Mouse (Mus musculus) stomach, embryonic 16.5 days (tissue): ENCODE data around the gene Gm13420. TPM values are rescaled to one million over a fixed set of nuclear protein-coding genes. Genes with fewer than 3 reads are reported as not detected.

ENCODE experiments used
- ATAC-seq: fragments of 200-750 bp; cut with Nextera tagmentation; 2 replicates; pipeline ENCODE4 v1.8.0; 2017; ENCODE audit warnings: moderate number of reproducible peaks, moderate TSS enrichment; ENCODE audit not compliant: insufficient read depth, low FRiP score
- H3K27ac ChIP-seq: fragments of 300-500 bp; sonication (generic); 2 replicates; pipeline ENCODE4 v1.5.1; 2014; ENCODE audit warnings: low read length
- H3K27me3 ChIP-seq: fragments of 300-500 bp; sonication (generic); 2 replicates; pipeline ENCODE4 v1.6.1; 2014; ENCODE audit warnings: low read length, control low read depth, mixed read lengths; ENCODE audit not compliant: control insufficient read depth, insufficient read depth
- H3K36me3 ChIP-seq: fragments of 300-500 bp; sonication (generic); 2 replicates; pipeline ENCODE4 v1.6.1; 2014; ENCODE audit warnings: low read length; ENCODE audit not compliant: control insufficient read depth, insufficient read depth
- H3K4me1 ChIP-seq: fragments of 300-500 bp; sonication (generic); 2 replicates; pipeline ENCODE4 v1.6.1; 2014; ENCODE audit warnings: low read length, control low read depth, mixed read lengths; ENCODE audit not compliant: control insufficient read depth, insufficient read depth
- H3K4me2 ChIP-seq: fragments of 300-500 bp; sonication (generic); 2 replicates; pipeline ENCODE4 v1.6.1; 2014; ENCODE audit warnings: low read depth, low read length, mixed read lengths
- H3K4me3 ChIP-seq: fragments of 300-500 bp; sonication (generic); replicated peaks from 2 replicates; pipeline ENCODE4 v1.5.1; 2014; ENCODE audit warnings: mild to moderate bottlenecking, low read length
- H3K9ac ChIP-seq: fragments of 300-500 bp; sonication (generic); 2 replicates; pipeline ENCODE4 v1.6.1; 2014; ENCODE audit warnings: low read length
- H3K9me3 ChIP-seq: fragments of 300-500 bp; sonication (generic); replicated peaks from 2 replicates; pipeline ENCODE4 v1.6.1; 2016; ENCODE audit warnings: low read length, control low read depth; ENCODE audit not compliant: control insufficient read depth
- WGBS: fragments of 180-500 bp; shearing (Covaris S2); extraction: QIAGEN DNeasy Blood & Tissue Kit; methylation state at CpG from one replicate; pipeline ENCODE4 v1.1.7; 2014; 5-methylcytosine and 5-hydroxymethylcytosine counted together
- polyA plus RNA-seq: library from polyadenylated mRNA; unstranded; fragments of >200 nt; fragmentation: Nextera tagmentation; extraction: Ambion mirVana; gene quantifications from 2 replicates; pipeline ENCODE4 v1.2.1, GENCODE M21; 2015

The Gm13420 gene
- polyA plus RNA-seq, 1 experiment from 2014 or later: 0.74 TPM

GRCm38 (mm10) chr2:29700898-29701297 is 50.6 kb downstream of the Gm13420 start:
- H3K36me3 ChIP-seq: peaks cover 27% of the 10 kb centered on the region

GRCm38 (mm10) chr2:29698421-29699290 is 52.8 kb downstream of the Gm13420 start:
- Histone ChIP-seq H3K4me2 (no peak overlapping the region), H3K4me1 (no peaks in the 10 kb centered on the region), H3K27ac (no peak overlapping the region), H3K27me3 (no peaks in the 10 kb centered on the region), H3K9ac (no peak overlapping the region), H3K36me3 (peaks cover 26% of the 10 kb centered on the region), H3K4me3 (no peak overlapping the region), H3K9me3 (no peaks in the 10 kb centered on the region)
- no peak for ATAC-seq
- 80% methylated on average over 6 of the region's 6 CpGs for WGBS

More at GRCm38 (mm10) chr2:29700898-29701297, 50.6 kb downstream of the Gm13420 start:
- no peak overlapping the region for H3K4me3 ChIP-seq
- H3K27ac ChIP-seq: no peak overlapping the region
- no peaks in the 10 kb centered on the region for H3K9me3 ChIP-seq
- H3K27me3 ChIP-seq: no peaks in the 10 kb centered on the region
- ATAC-seq: no peak
- no peak overlapping the region for H3K9ac ChIP-seq
- no peaks in the 10 kb centered on the region for H3K4me1 ChIP-seq
- no peak overlapping the region for H3K4me2 ChIP-seq

- Histone ChIP-seq H3K27me3 (no peaks in the 10 kb centered on the region), H3K4me1 (no peaks in the 10 kb centered on the region), H3K4me3 (no peak overlapping the region), H3K36me3 (peaks cover 11% of the 10 kb centered on the region), H3K27ac (no peak overlapping the region), H3K4me2 (no peak overlapping the region), H3K9ac (no peak overlapping the region), H3K9me3 (no peaks in the 10 kb centered on the region)
- 80% methylated on average over 7 of the region's 7 CpGs for WGBS
- no peak for ATAC-seq
These were observed 55.2 kb downstream of the Gm13420 start for GRCm38 (mm10) chr2:29696207-29696800.

Other genes with a start within 250 kb of the Gm13420 start
- gene Rapgef1, start 132.0 kb downstream of the Gm13420 start, polyA plus RNA-seq: 10.7 and 11.2 TPM in 2 replicates
- not detected in 2 replicates for gene Gm13547, start 7.6 kb upstream of the Gm13420 start, polyA plus RNA-seq
- gene Coq4, start 35.8 kb upstream of the Gm13420 start, polyA plus RNA-seq: 34.5 and 34.6 TPM in 2 replicates
- 25.2 and 30.9 TPM in 2 replicates for gene Trub2, start 36.8 kb upstream of the Gm13420 start, polyA plus RNA-seq
- 22.0 and 23.6 TPM in 2 replicates for gene Slc27a4, start 50.9 kb upstream of the Gm13420 start, polyA plus RNA-seq
- gene Urm1, start 68.4 kb upstream of the Gm13420 start, polyA plus RNA-seq: 19.5 and 22.0 TPM in 2 replicates
- gene Cercam, start 117.5 kb upstream of the Gm13420 start, polyA plus RNA-seq: 38.3 and 38.9 TPM in 2 replicates
- gene Odf2, start 137.5 kb upstream of the Gm13420 start, polyA plus RNA-seq: 50.9 and 56.1 TPM in 2 replicates
- 50.0 and 54.3 TPM in 2 replicates for gene Gle1, start 183.7 kb upstream of the Gm13420 start, polyA plus RNA-seq
- gene Sptan1, start 213.9 kb upstream of the Gm13420 start, polyA plus RNA-seq: 84.2 and 96.3 TPM in 2 replicates